Mouse (Mus musculus): ENCODE measurements around the gene Usp7. TPM values are rescaled to one million over a fixed set of nuclear protein-coding genes. Genes with fewer than 3 reads are reported as not detected.
A peak's percentile ranks its signal among the peaks of the same experiment; 100 is the strongest.

Usp7 gene
- 15.8 and 17.7 TPM in 2 replicates for polyA plus RNA-seq (2015; fragmentation: Nextera tagmentation; extraction: Ambion mirVana)

DNA sequence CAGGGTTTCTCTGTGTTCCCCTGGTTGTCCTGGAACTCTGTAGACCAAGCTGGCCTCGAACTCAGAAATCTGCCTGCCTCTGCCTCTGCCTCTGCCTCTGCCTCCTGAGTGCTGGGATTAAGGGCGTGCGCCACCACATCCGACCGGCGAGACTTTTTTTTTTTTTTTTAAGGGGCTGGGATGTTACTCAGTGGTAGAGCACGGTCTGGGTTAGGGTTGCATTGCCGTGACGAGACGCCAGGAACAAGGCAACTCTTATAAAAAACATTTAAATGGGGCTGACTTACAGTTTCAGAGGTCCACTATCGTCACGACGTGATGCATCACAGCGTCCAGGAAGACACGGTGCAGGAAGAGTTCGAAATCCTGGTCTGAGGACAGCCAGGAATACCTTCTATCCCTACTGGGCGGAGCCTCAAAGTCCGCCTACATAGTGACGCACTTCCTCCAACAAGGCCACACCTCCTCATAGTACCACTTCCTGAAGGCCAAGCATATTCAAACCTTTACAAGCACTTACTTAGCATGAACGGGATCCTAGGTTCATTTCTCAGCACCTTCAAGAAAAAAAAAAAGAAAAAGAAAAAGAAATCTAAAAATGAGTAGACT, at the start of gene Usp7:
TSS of gene Usp7 (minus strand) at position 360 of the 609 bp plus-strand sequence.
- no peak for DNase-seq
- WGBS (ENCODE audit: insufficient replicate concordance) = 88% methylated on average over 20 of the region's 20 CpGs

DNA sequence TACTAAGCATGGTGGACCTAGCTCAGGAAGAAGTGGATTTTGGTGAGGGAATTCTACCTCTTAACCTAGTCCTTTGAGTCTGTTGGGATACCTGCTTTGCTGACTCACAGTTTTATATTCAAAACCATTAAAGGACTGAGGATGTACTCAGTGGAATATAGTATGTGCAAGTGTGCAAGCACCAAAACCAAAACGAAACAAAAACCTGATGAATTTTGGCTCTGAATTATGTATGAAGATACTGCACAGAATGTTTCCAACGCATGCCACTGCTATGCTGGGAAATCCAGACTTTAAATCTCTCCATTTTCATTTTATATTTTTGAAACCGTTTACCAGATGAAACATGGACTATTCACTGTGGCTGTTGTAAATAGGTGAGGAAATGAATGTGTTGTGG, 48.4 kb upstream of the Usp7 start:
- Histone ChIP-seq H3K9me3 (ENCODE audit: low read length) (no peaks in the 10 kb centered on the region), H3K4me3 (ENCODE audit: low read depth, low read length) (no peak overlapping the region), H3K4me2 (ENCODE audit: low read depth, low read length) (no peak overlapping the region), H3K27ac (ENCODE audit: low read depth) (no peak overlapping the region), H3K27me3 (ENCODE audit: insufficient read depth, low read length) (no peaks in the 10 kb centered on the region), H3K36me3 (replicated peaks; ENCODE audit: insufficient read depth, low read length) (peaks cover 65% of the 10 kb centered on the region), H3K9ac (replicated peaks) (no peak overlapping the region), H3K4me1 (ENCODE audit: insufficient read depth) (peaks cover 17% of the 10 kb centered on the region)
- WGBS (ENCODE audit: insufficient replicate concordance) = 84% methylated on average over 3 of the region's 3 CpGs
- ATAC-seq = no peak
- TF ChIP-seq EP300 (IDR thresholded peaks at IDR 0.05; ENCODE audit: low read depth) (no peak), CTCF (IDR thresholded peaks at IDR 0.05; ENCODE audit: low read depth) (no peak)
- no peak for DNase-seq

More for the DNA sequence above, at the start of gene Usp7:
- ATAC-seq = no peak
- H3K4me2 ChIP-seq (ENCODE audit: low read depth, low read length) = no peak within 1 kb of the TSS
- TF ChIP-seq EP300 (IDR thresholded peaks at IDR 0.05; ENCODE audit: low read depth) = no peak
- TF ChIP-seq CTCF (IDR thresholded peaks at IDR 0.05; ENCODE audit: low read depth) = no peak
- H3K9ac ChIP-seq (replicated peaks) = no peak within 1 kb of the TSS
- H3K27ac ChIP-seq (ENCODE audit: low read depth) = no peak within 1 kb of the TSS
- H3K9me3 ChIP-seq (ENCODE audit: low read length) = no peaks in the 10 kb centered on the region
- no peaks in the 10 kb centered on the region for H3K36me3 ChIP-seq (replicated peaks; ENCODE audit: insufficient read depth, low read length)
- no peak within 1 kb of the TSS for H3K4me3 ChIP-seq (ENCODE audit: low read depth, low read length)
- H3K27me3 ChIP-seq (ENCODE audit: insufficient read depth, low read length) = no peaks in the 10 kb centered on the region
- H3K4me1 ChIP-seq (ENCODE audit: insufficient read depth) = no peaks in the 10 kb centered on the region; the same call in 1 of the 2 replicates

DNA sequence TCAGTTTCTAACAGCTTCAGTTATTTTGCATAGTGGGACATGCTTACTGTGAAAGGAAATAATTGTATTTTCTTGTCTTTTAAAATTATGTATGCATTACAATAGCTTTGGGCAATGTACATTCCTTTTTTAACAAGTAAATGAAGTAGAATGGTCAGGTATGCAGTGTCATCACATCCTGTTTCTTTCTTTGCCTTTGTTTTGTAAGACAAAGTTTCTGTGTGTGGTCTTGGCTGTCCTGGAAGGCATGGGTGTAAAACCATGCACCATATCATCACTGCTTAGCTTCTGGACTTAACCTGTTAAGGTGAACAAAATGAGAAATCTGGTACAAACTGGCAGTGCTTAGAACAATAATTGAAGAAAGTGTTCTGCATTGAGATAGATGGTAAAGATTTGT, 46.8 kb upstream of the Usp7 start:
- peaks cover 71% of the 10 kb centered on the region for H3K36me3 ChIP-seq (replicated peaks; ENCODE audit: insufficient read depth, low read length)
- H3K9me3 ChIP-seq (ENCODE audit: low read length) = no peaks in the 10 kb centered on the region
- no peak for DNase-seq
- peaks cover 21% of the 10 kb centered on the region for H3K4me1 ChIP-seq (ENCODE audit: insufficient read depth)
- no peaks in the 10 kb centered on the region for H3K27me3 ChIP-seq (ENCODE audit: insufficient read depth, low read length)
- ATAC-seq = no peak
- no peak overlapping the region for H3K9ac ChIP-seq (replicated peaks)
- H3K27ac ChIP-seq (ENCODE audit: low read depth) = no peak overlapping the region
- no peak overlapping the region for H3K4me3 ChIP-seq (ENCODE audit: low read depth, low read length)
- TF ChIP-seq EP300 (IDR thresholded peaks at IDR 0.05; ENCODE audit: low read depth) (no peak), CTCF (IDR thresholded peaks at IDR 0.05; ENCODE audit: low read depth) (no peak)
- no peak overlapping the region for H3K4me2 ChIP-seq (ENCODE audit: low read depth, low read length)

DNA sequence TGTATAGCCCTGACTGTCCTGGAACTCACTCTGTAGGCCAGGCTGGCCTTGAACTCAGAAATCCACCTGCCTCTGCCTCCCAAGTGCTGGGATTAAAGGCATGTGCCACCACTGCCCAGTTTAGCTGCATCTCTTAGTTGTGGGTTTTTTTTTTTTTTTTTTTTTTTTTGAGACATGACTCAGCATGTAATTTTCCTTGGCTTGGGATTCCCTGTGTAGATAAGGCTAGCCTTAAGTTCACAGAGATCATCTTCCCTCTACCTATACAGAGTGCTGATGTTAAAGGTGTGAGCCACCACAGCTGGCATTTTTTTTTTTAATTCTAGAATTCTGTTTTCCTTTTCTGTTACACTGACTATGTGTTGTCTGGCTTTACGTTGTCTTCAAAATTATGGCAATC, 45.5 kb upstream of the Usp7 start:
- no peak overlapping the region for H3K27ac ChIP-seq (ENCODE audit: low read depth)
- no peaks in the 10 kb centered on the region for H3K27me3 ChIP-seq (ENCODE audit: insufficient read depth, low read length)
- DNase-seq (no peak), ATAC-seq (no peak)
- H3K9me3 ChIP-seq (ENCODE audit: low read length) = no peaks in the 10 kb centered on the region
- H3K36me3 ChIP-seq (replicated peaks; ENCODE audit: insufficient read depth, low read length) = peaks cover 72% of the 10 kb centered on the region
- H3K4me2 ChIP-seq (ENCODE audit: low read depth, low read length) = no peak overlapping the region
- WGBS (ENCODE audit: insufficient replicate concordance) = 95% methylated on average over 1 of the region's 1 CpGs
- H3K9ac ChIP-seq (replicated peaks) = no peak overlapping the region
- H3K4me3 ChIP-seq (ENCODE audit: low read depth, low read length) = no peak overlapping the region
- TF ChIP-seq EP300 (IDR thresholded peaks at IDR 0.05; ENCODE audit: low read depth) (no peak), CTCF (IDR thresholded peaks at IDR 0.05; ENCODE audit: low read depth) (no peak)
- peaks cover 32% of the 10 kb centered on the region for H3K4me1 ChIP-seq (ENCODE audit: insufficient read depth)

DNA sequence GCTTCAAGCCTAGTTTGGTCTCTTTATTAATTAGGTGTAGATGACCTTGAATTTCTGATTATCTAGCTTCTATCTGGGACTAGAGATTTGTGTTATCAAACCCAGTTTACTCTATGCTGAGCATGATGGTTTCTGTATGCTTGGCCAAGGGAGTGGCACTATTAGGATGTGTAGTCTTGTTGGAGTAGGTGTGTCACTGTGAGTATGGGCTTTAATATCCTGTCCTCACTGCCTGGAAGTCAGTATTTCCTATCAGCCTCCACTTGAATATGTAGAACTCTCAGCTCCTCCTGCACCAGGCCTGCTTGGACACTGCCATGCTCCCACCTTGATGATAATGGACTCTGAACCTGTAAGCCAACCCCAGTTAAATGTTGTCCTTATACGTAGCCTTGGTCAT, 44.8 kb upstream of the Usp7 start:
- H3K27ac ChIP-seq (ENCODE audit: low read depth) = peak overlapping the region; percentile 32; the same call in 1 of the 2 replicates
- ATAC-seq (no peak), DNase-seq (no peak)

DNA sequence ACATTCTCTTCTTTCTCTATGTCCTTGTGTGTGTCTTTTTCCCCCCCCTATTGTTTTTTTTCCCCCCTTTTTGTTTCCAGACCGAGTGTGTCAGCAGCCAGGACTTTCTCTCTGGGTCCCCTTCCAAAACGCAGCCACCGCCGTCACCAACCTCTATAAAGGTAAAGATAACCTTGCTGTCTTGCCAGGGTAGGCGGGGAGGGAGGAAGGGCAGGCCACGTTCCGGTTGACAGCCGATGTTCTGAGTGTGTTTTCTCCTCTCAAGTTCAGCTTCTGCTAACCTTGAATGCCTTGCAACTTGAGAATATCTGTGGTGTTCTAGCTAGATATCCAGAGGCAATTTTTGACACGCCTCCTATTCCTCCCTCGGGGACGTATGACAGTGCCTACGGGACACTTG, 39.1 kb upstream of the Usp7 start:
- Histone ChIP-seq H3K9ac (replicated peaks) (peak overlapping the region; percentile 100), H3K4me2 (ENCODE audit: low read depth, low read length) (peak overlapping the region; percentile 68), H3K27me3 (ENCODE audit: insufficient read depth, low read length) (no peaks in the 10 kb centered on the region), H3K36me3 (replicated peaks; ENCODE audit: insufficient read depth, low read length) (peaks cover 32% of the 10 kb centered on the region), H3K9me3 (ENCODE audit: low read length) (no peaks in the 10 kb centered on the region), H3K27ac (ENCODE audit: low read depth) (peak overlapping the region; percentile 99), H3K4me1 (ENCODE audit: insufficient read depth) (peaks cover 19% of the 10 kb centered on the region), H3K4me3 (ENCODE audit: low read depth, low read length) (peak overlapping the region; percentile 100)
- DNase-seq (peak; percentile 37), ATAC-seq (no peak)
- TF ChIP-seq CTCF (IDR thresholded peaks at IDR 0.05; ENCODE audit: low read depth) (no peak), EP300 (IDR thresholded peaks at IDR 0.05; ENCODE audit: low read depth) (0 out of 2 replicates have a peak, but pooled peaks have one; percentile 2)
- 4% methylated on average over 12 of the region's 12 CpGs for WGBS (ENCODE audit: insufficient replicate concordance)

More for the DNA sequence above, 44.8 kb upstream of the Usp7 start:
- Histone ChIP-seq H3K9me3 (ENCODE audit: low read length) (no peaks in the 10 kb centered on the region), H3K4me2 (ENCODE audit: low read depth, low read length) (peak overlapping the region; percentile 6; the same call in 1 of the 2 replicates), H3K9ac (replicated peaks) (no peak overlapping the region), H3K36me3 (replicated peaks; ENCODE audit: insufficient read depth, low read length) (peaks cover 72% of the 10 kb centered on the region), H3K4me1 (ENCODE audit: insufficient read depth) (peaks cover 36% of the 10 kb centered on the region), H3K4me3 (ENCODE audit: low read depth, low read length) (no peak overlapping the region), H3K27me3 (ENCODE audit: insufficient read depth, low read length) (no peaks in the 10 kb centered on the region)
- TF ChIP-seq CTCF (IDR thresholded peaks at IDR 0.05; ENCODE audit: low read depth) (no peak), EP300 (IDR thresholded peaks at IDR 0.05; ENCODE audit: low read depth) (no peak)
- 94% methylated on average over 1 of the region's 1 CpGs for WGBS (ENCODE audit: insufficient replicate concordance)

Measured in liver, postnatal 0 days (tissue).